Mouse (Mus musculus) layer of hippocampus, postnatal 10 days (tissue): Measurements from ENCODE around the gene Timeless. TPM values are rescaled to one million over a fixed set of nuclear protein-coding genes. Genes with fewer than 3 reads are reported as not detected.
"Not testable (repeated sequence)": the region's sequence is repeated elsewhere in the genome, so short reads cannot be mapped to it uniquely, and the experiment has no call there.

Experiments used
- DNase-seq, 2 experiments: peaks; one replicate each; pipeline ENCODE4 v3.0.0; 2021; ENCODE audit warnings: low spot score in 2 of 2
- total RNA-seq, 2 experiments: library from RNA; stranded (reverse); gene quantifications; 2 replicates each; pipeline ENCODE4 v1.2.3; 2021

The Timeless gene
- total RNA-seq, 2 experiments from 2014 or later, result 7.8 to 10.1 TPM

DNA sequence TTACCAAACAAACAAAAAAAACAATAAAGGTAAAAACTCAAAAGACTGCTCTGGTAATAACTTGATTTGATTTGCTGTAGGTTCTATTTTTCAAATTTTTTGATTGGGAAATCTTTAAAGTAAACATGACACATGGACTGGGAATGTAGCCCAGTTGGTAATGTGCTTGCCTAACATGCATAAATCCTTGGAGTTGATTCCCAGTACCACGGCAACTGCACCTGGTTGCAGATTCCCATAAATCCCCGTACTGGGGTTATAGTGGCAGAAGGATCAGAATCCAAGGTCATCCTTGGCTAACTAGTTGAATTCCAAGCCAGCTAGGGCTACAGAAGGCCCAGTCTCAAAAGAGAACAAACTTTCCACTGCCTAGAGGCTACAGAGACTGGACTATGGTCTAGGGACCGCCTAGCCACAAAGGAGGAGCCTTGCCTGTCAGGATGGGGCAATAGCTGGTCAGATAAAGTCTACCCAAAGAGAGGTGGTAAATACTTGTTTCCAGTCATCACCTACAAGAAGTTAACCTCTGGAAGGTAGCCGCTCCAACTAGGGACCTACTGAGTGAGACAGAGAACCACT lies 21.9 kb downstream of the Timeless start, which contains the start of gene Apon:
Apon (plus strand) TSS at position 420 of the 579 bp plus-strand sequence.
- no peak for DNase-seq

DNA sequence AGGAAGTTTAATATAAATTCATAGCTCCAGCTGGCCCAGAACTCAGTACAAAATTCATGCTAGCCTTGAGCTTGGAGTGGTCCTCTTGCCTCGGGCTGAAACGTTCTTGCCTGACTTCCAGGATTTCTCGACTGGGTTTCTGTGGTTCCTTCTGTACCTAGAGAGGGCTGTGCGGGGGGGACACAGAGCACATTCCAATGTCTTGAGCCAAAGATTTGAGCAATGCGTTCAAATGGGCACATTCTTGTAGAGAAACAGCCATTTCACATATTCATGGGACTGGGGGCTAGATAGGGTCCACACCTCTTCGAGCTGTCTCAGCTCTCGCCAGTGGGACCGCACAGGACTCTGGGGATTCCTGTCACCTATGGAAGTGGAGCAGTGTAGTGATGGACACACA lies 24.1 kb downstream of the Timeless start:
- no peak for DNase-seq

DNA sequence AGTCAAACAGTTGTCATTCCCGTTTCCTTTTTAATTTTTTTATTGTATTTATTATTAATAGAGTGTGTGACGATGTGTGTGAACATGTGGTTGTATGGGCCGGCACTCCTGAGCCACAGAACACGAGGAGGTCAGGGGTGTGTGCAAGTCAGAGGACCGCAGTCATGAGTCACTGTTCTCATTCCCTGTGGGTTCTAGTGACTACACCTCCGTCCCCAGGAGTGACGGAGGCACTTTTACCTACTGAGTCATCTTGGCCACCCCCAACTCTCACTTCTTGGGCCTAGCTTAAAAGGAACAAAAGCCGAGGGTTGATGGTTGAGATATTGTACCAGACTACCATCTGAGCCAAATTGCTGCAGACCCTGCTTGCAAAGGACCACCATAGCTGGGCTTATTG lies 24.5 kb downstream of the Timeless start:
- DNase-seq, result no peak

DNA sequence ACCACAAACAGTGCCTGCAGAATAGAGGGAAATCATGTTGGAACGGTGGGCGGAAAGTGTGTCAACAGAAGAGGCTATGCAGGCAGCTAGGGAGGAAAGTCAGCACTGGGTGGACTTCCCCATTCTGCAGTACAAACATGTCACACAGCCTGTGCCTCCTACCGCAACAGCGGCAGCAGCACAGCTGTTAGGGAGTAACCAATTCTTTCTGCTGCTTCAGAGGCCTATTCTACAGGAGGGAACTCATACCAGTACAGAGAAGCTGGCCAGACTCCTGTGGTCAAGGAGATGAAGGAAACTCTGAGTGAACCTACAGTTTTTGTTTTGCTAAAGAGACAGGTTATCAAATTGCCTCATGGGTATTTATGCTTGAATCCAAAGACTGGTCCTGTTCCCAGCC lies 27.1 kb downstream of the Timeless start:
- no peak for DNase-seq

DNA sequence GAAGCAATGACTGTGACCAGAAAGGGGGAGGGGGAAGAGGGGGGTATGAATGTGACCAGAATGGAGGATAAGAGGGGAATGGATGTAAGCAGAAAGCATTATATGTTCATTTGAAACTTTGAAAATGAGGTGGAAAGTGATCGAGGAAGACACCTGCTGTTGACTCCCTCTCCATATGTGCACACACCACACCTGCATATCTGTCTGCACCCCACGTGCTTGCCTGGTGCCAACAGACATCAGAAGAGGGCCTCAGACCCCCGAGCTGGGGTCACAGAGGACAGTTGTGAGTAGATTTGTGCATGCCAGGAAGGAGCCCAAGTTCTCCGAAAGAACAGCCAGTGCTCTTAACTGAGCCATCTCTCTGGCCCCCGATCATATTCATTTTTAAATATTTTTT lies 28.1 kb downstream of the Timeless start:
- no peak for DNase-seq

DNA sequence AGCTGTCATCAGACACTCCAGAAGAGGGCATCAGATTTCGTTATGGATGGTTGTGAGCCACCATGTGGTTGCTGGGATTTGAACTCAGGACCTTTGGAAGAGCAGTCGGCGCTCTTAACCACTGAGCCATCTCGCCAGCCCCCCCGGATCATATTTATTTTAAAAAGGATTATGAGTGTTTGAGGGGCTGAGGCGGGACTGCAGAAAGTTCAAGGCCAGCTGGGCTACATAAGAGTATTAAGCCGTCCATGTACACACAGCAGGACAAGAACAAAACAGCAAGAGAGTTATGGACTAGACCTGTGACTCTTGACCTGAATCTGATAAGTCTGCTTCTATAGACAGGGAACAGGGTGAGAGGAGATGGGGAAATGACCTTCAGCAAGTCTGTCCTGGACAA lies 28.5 kb downstream of the Timeless start:
- DNase-seq, result not testable (repeated sequence)

DNA sequence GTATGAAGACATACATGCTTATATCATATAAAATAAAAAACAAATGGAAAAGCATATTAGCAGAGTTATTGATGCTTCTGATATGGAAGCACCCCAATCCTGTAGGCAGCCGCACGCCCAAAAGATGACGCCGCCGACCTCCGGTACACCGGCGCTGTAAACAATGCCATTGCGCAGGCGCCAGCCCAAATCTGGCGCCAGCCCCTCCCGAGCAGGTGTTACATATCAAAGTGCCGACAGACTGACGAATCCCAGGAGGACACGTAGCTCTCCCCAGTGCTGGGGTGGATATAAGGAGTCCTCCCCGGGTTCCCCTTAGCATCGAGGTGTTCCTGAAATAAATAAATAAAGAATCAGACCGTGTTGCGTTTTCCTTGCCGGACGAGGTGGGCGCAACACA lies 30.4 kb downstream of the Timeless start:
- no peak for DNase-seq

DNA sequence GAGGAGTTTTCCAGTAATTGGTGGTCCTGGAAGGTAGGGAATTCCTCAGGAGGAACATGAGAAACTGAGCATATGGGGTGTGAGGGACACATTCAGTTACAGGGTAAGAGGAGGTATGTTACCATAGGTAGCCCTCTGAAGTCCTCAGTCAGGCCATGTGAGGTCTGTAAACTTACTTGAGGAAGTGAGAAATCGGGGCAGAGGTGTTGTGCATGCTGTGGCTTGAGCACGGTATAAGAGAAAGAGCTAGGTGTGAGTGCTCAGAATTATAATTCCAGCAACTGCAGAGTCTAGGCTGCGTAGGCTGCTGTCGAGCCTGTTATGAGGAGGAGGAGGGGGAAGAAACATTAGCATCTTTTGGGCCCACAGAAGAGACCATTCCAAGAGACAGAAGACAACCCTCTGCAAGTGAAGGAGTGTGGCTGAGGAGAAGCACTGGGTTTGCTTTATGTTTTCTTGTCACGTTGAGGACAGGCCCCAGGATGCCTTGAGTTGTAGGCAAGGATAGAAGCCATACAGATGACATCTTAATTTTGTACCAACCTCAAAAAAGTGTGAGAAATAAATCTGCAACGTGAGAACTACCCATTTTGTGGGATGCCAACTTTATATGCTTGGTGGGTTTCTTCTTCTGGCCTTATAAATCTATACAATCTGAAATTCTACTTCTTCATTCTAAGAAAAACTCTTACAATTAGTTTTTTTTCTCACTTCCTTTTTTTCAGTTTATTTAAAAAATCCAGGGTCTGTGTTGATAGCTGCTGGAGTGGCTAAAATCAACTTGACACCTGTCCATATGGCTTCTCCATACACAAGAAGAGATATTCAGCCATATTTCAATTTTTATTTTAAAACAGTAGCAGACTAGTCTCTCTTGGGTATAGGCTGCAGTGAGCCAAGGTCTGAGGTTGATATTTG lies 31.8 kb downstream of the Timeless start:
- DNase-seq, result no peak

DNA sequence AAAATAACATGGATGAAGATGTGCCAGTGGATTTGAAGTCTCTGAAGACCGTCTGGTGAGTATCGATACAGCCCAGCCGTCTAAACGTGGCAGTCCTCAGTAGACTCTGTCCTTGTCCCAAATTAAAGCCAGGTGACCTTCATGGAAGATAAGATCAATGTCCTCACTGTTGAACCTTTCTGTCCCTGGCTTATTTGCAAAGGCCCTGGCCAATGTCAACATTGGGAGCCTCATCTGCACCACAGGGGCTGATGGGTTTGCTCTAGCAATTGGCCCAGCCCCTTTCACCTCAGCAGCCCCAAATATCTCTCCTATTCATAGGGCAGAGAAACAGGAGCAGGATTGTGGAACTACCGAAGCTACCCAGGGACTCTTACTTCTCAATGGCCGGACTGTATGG lies 36.5 kb downstream of the Timeless start, which contains the start of gene Apof:
Apof (plus strand) TSS at position 301 of the 400 bp plus-strand sequence.
- no peak for DNase-seq

DNA sequence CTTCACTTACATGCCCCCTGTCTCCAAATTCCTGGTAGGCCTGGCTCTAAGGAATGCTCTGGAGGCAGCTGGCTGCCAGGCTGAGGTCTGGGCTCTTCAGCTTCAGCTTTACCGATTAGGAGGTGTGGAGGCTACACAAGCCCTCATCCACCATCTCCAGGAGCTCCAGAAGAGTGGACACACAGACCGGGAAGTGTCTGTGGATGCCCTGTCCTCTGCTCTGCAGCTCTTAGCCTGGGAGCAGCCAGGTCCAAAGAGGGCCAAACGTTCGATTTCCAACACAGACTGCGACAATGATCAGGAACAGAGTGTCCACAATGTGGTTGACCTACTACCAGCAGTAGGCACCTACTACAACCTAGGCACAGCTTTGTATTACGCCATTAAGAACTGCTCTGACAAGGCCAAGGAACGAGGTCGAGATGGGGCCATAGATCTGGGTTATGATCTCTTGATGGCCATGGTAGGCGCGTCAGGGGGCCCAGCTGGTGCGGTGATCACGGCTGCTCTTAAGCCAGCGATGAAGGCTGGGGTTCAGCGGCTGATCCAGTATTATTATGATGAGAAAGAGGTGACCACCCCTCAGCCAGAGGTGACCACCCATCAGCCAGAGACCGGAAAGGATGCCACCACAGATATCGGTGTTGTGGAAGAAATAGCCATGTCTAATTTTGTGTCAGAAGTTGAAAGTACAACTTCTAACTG lies 37.5 kb downstream of the Timeless start:
- no peak for DNase-seq

DNA sequence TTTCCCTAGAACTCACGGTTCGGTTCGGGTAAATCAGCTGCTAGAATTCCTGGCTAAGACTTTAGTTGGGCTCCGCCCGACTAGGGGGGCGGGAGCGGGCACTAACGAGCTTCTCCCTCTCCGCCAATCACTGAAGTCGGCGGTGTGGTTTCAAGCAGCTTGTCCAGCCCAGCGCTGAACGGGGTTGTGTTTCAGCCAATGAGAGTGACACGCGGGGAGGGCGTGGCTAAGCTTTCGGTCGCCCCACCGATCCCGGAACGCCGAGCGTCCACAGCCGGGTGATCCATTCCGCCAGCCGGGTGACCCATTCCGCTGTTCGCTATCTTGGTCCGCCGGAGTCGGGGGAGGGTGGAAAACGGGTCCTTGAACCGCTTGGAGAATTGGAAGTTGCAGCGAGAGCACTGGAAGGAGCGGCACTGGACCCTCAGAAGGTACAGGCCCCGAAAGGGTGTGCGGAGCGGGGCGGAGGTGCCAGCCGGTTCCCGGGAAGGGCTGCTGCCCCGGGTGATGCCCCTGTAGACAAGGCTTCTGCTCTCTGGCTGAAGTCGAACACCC lies 38.5 kb downstream of the Timeless start, which contains the start of gene Stat2:
Stat2 (plus strand) TSS at position 273 of the 555 bp plus-strand sequence.
- DNase-seq, result peak; percentile 94 to 96

DNA sequence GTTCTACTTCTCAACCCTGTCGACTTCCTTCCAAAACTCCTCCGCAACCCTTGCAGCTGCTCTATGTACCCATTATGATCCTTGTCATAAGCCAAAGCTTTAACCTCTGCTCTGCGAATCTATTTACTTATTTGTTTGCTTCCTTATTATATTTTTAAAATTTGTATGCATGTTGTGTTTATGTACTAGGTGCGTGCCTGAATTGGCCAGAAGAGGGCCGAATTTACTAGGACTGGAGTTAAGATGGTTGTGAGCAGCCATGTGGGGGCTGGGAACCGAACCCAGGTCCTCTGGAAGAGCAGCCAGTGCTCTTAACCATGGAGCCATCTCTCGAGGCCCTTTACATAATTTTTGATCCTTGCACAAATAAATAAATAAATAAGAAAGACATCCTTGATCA lies 39.0 kb downstream of the Timeless start:
- no peak for DNase-seq

DNA sequence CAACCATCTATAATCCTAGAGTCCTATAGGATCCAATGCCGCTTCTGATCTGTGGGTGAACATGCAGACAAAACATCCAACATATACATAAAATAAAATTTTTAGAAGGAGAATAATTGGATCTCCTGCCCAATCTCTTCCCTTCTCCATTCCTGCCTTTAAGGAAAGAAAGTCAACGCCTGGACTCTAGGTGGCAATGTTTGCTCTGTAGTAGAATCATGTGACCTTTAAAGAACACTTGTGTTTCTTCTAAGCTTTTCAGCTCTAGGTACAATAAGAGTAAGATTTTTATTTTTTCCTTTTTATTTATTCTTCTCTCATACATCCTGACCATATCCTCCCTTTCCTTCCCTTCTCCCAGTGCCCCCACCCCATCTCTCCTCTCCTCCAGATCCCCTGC lies 40.0 kb downstream of the Timeless start:
- no peak for DNase-seq

DNA sequence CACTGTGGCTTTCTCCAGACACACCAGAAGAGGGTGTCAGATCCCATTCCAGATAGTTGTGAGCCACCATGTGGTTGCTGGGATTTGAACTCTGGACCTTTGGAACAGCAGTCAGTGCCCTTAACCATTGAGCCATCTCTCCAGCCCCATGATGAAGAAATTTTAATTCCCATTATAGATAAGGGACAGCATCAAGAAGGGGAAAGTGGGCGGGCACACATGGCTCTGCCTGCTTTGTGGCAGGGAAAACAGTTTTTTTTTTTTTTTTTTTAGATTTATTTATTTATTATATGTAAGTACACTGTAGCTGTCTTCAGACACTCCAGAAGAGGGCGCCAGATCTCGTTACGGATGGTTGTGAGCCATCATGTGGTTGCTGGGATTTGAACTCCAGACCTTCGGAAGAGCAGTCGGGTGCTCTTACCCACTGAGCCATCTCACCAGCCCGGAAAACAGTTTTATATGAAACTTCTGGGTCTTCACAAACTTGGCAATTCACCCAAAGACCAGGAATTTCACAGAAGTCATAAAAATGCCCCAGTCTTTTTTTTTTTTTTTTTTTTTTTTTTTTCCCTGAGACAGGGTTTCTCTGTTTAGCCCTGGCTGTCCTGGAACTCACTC lies 41.1 kb downstream of the Timeless start:
- DNase-seq, result not testable (repeated sequence)

DNA sequence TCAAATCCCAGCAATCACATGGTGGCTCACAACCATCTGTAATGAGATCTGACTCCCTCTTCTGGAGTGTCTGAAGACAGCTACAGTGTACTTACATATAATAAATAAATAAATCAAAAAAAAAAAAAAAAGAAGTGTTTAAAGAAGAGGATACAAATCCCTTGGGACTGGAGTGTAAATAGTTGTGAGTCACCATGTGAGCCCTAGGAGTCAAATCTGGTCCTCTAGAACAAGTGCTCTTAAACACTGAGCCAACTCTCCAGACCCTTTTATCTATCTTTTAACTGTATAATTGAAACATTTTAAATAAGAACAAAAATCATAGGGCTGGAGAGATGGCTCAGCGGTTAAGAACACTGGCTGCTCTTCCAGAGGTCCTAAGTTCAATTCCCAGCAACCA lies 43.5 kb downstream of the Timeless start:
- DNase-seq, result not testable (repeated sequence)

DNA sequence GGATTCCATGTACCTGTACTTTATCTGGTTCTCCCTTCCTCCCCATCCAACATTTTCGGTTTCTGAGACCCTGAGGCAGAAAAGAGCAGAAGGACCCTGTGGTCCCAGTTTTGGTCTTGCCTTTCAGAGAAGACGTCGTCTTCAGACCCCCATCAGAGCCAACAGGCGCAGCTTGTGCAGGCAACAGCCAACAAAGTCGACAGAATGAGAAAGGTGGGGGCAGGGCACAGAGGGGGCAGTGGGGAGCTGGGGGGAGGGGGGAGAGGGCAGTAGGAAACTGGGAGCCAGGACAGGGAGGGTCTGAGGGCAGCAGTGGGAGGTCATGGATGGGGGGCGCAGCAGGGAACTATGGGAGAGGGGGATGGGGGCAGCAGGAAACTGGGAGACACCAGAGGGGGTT lies 46.3 kb downstream of the Timeless start:
- no peak for DNase-seq

DNA sequence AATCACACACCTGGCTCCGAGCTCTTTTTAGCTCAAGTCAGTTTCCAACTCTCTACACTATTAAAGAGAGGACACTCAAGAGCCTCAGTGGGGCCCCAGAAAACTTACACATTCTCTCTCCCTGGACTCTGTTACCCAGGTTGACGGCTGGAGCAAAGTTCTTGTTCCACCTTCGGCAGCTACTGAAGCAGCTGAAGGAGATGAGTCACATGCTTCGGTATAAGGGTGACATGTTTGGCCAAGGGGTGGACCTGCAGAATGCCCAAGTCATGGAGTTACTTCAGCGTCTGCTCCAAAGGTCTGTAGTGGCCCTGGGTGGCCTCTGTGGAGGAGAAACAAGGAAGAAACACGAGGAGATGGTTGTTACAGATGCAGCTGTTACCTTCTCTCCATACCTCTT lies 49.1 kb downstream of the Timeless start:
- DNase-seq, result no peak

DNA sequence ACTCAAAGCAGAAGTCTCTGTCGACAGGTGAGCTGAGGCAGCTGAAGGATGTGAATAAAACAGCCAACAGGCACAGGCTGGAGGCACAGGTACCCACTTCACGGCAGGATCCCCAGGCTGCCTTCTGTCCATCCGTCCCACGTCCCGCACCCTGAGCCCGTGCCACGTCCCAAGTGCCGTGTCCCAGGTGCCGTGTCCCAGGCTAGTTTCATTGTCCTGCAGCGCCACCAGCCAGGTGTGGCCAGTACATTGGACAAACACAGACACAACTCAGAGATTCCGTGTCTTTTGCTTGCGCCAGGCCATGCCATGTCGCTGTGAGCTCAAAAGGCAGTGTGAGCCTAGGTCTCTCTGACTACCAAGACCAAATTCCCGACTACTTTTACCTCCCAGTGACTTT lies 49.8 kb downstream of the Timeless start:
- no peak for DNase-seq

DNA sequence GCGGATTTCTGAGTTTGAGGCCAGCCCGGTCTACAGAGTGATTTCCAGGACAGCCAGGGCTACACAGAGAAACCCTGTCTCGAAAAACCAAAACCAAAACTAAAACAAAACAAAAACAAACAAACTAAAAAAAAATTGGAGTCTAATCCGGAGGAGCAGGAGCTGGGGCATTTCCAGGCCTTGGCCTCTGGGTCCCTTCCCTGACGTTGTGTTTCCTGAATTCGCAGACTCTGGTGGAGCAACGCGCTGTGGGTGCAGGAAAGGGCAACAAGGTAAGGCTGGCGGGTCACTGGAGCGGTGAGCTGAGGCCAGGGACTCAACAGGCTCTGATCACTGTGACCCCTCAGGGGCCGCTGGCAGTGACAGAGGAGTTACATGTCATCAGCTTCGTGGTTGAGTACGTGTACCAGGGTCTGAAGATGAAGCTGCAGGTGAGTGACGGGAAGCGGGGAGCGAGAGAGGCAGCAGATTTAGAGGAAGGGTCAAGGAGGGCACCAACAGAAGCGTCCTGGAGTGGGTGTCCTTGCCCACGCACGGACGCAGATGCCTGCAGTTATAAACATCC lies 51.1 kb downstream of the Timeless start:
- no peak for DNase-seq
